Mouse (Mus musculus) monocyte, adult 2 months (primary cell): Measurements from ENCODE around the gene Foxi2.

ENCODE experiments used
- DNase-seq, 2 experiments: peaks; one replicate each; pipeline ENCODE4 v3.0.0; 2022; ENCODE audit warnings: low spot score in 2 of 2, low read depth in 1 of 2

The Foxi2 gene

GRCm38 (mm10) chr7:135410237-135410965, at the start of gene Foxi2:
Foxi2 (plus strand) TSS chr7:135410308.
- no peak for DNase-seq

- DNase-seq: no peak
Measured at GRCm38 (mm10) chr7:135364606-135365005, 45.5 kb upstream of the Foxi2 start.

- no peak for DNase-seq
Measured at GRCm38 (mm10) chr7:135376048-135376447, 34.1 kb upstream of the Foxi2 start.

GRCm38 (mm10) chr7:135376932-135377331, 33.2 kb upstream of the Foxi2 start:
- DNase-seq: no peak

GRCm38 (mm10) chr7:135378331-135378730, 31.8 kb upstream of the Foxi2 start:
- DNase-seq: no peak

GRCm38 (mm10) chr7:135389039-135389438, 21.1 kb upstream of the Foxi2 start:
- no peak for DNase-seq

GRCm38 (mm10) chr7:135392949-135393542, 17.1 kb upstream of the Foxi2 start:
- DNase-seq: no peak

- DNase-seq: no peak
Measured at GRCm38 (mm10) chr7:135394436-135394835, 15.7 kb upstream of the Foxi2 start.

GRCm38 (mm10) chr7:135395242-135395641, 14.9 kb upstream of the Foxi2 start:
- no peak for DNase-seq

GRCm38 (mm10) chr7:135397096-135397495, 13.0 kb upstream of the Foxi2 start:
- DNase-seq: no peak

GRCm38 (mm10) chr7:135397874-135398273, 12.2 kb upstream of the Foxi2 start:
- DNase-seq: no peak

GRCm38 (mm10) chr7:135403416-135403815, 6.7 kb upstream of the Foxi2 start:
- DNase-seq: peak; percentile 3 to 21

- DNase-seq: no peak
Measured at GRCm38 (mm10) chr7:135406761-135407160, 3.3 kb upstream of the Foxi2 start.

GRCm38 (mm10) chr7:135408501-135408900, 1.6 kb upstream of the Foxi2 start:
- no peak for DNase-seq

GRCm38 (mm10) chr7:135412357-135412756, 2.2 kb downstream of the Foxi2 start:
- no peak for DNase-seq

GRCm38 (mm10) chr7:135428840-135429239, 18.7 kb downstream of the Foxi2 start:
- DNase-seq: no peak

- no peak for DNase-seq
Measured at GRCm38 (mm10) chr7:135430903-135431302, 20.8 kb downstream of the Foxi2 start.

GRCm38 (mm10) chr7:135443903-135444302, 33.8 kb downstream of the Foxi2 start:
- no peak for DNase-seq

GRCm38 (mm10) chr7:135451340-135451739, 41.2 kb downstream of the Foxi2 start:
- no peak for DNase-seq

GRCm38 (mm10) chr7:135452366-135452765, 42.3 kb downstream of the Foxi2 start:
- no peak for DNase-seq

- DNase-seq: no peak
Measured at GRCm38 (mm10) chr7:135453690-135454089, 43.6 kb downstream of the Foxi2 start.
